Mouse (Mus musculus): ENCODE measurements around the gene Gpr18. TPM values are rescaled to one million over a fixed set of nuclear protein-coding genes. Genes with fewer than 3 reads are reported as not detected.

Gene Gpr18
- polyA plus RNA-seq, 1 experiment from 2014 or later = 0.20 TPM

DNA sequence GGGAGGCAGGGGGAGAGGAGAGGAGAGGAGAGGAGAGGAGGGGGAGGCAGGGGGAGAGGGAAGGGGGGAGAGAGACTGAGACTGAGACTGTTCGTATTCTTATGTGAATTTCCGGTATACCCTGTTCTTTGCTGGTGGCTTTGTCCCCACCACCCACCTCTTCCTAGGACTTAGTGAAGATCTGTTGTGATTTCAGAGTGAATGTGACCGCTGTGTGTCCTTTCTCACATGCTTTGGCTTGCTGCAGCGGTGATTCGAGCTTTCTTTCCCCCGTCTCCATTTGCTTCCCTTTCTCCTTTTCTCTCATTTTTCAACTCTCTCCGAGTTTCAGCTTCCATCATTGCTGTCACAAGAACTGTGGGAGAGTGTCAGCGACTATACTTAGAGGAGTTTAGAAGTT is 31.1 kb upstream of the Gpr18 start:
- Histone ChIP-seq H3K9ac (no peak overlapping the region), H3K36me3 (no peaks in the 10 kb centered on the region), H3K4me3 (no peak overlapping the region), H3K27me3 (replicated peaks) (no peaks in the 10 kb centered on the region), H3K4me1 (no peaks in the 10 kb centered on the region), H3K27ac (no peak overlapping the region), H3K9me3 (peaks cover 5% of the 10 kb centered on the region; the same call in 1 of the 2 replicates), H3K4me2 (replicated peaks) (no peak overlapping the region)
- no peak for ATAC-seq (ENCODE audit: low FRiP score, low read depth)
- 74% methylated on average over 8 of the region's 8 CpGs for WGBS

DNA sequence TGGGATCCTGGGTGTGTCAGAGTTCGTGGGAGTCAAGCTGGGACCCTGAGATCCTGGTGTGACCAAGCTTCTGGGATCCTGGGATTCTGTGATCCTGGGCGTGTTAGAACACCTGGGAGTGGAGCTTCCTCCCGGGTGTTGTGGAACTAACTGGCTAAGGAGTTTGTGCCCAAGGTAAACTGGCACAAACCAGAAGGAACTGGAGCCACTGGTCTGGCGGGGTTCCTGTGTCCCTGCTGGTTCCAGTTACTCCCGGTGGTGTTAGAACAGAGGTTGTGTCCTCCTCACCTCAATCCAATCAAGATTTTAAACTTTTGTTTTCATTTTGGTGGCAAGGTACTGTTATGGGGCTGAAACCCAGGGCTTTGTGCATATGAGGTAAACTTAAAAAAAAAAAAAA is 30.6 kb upstream of the Gpr18 start:
- no peaks in the 10 kb centered on the region for H3K27me3 ChIP-seq (replicated peaks)
- H3K27ac ChIP-seq = no peak overlapping the region
- H3K4me1 ChIP-seq = no peaks in the 10 kb centered on the region
- H3K4me3 ChIP-seq = no peak overlapping the region
- no peak overlapping the region for H3K4me2 ChIP-seq (replicated peaks)
- H3K9me3 ChIP-seq = peaks cover 5% of the 10 kb centered on the region; the same call in 1 of the 2 replicates
- no peak for ATAC-seq (ENCODE audit: low FRiP score, low read depth)
- WGBS = 87% methylated on average over 5 of the region's 5 CpGs
- no peak overlapping the region for H3K9ac ChIP-seq
- H3K36me3 ChIP-seq = no peaks in the 10 kb centered on the region

DNA sequence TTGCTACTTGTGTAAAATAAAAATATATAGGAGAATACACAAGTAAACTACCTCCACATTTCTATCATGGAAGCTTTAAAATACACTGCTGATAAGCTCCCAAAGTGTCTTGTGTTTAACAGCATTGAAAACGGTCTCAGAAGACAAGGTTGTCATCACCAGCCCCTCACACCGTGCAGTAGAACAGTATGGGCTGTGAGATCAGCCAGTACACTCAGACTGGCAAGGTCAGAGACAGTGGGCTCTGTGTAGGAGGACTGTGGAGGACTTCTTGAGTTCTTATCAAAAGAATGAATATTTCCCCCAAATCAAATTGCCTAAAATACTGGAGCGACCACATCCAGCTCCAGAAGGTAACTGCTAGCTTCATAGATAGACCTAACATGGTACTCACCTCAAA is 24.0 kb upstream of the Gpr18 start:
- Histone ChIP-seq H3K4me3 (no peak overlapping the region), H3K27ac (no peak overlapping the region), H3K36me3 (peaks cover 10% of the 10 kb centered on the region; the same call in 1 of the 2 replicates), H3K9ac (no peak overlapping the region), H3K4me1 (no peaks in the 10 kb centered on the region; the same call in 1 of the 2 replicates), H3K9me3 (peaks cover 14% of the 10 kb centered on the region; the same call in 1 of the 2 replicates), H3K27me3 (replicated peaks) (no peaks in the 10 kb centered on the region), H3K4me2 (replicated peaks) (no peak overlapping the region)
- no peak for ATAC-seq (ENCODE audit: low FRiP score, low read depth)
- WGBS = 94% methylated on average over 3 of the region's 3 CpGs

DNA sequence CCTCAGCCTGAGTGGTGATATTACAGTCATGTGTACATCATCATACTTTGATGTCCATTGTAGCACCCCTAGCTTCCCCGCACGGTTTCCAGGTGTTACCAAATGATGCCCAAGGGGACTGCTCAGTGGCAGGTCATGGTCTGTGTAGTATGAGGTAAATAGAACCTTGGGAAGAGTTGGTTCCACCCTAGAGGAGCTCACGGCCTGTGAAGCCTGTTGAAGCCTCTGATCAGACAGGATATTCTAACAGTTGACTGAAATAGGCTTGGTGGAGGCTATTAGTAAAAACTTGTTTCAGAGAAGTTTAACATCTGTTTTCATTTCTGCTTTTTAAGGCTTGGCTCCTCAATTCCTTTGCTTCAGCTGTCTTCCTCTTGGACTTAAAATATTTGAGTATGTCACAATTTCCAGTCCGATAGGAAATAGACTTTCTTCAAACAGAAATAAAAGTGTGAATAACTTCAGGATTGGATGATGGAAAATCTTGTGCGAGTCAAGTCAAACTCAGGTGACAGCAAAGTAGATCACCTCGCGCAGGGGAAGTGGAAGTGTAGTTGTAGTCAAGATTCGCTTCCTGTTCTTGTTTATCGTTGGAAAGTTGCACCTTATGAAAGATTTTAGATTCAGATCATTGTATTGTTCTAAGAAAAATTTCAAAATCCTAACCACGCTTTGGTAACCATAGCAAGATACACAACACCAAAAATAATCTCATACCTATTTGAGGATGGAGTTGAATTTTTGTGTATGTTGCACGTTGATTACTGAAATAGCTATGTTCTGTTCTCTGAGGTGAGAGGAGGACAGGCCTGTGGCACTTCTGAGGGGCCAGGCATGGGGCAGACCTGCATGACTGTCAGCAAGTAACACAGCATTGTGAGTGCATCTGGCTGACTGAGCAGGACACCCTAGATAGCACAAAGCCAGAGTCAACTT is 22.9 kb upstream of the Gpr18 start:
- Histone ChIP-seq H3K9ac (no peak overlapping the region), H3K4me1 (no peaks in the 10 kb centered on the region; the same call in 1 of the 2 replicates), H3K4me2 (replicated peaks) (no peak overlapping the region), H3K9me3 (peaks cover 10% of the 10 kb centered on the region; the same call in 1 of the 2 replicates), H3K36me3 (peaks cover 21% of the 10 kb centered on the region), H3K27ac (no peak overlapping the region), H3K27me3 (replicated peaks) (no peaks in the 10 kb centered on the region), H3K4me3 (no peak overlapping the region)
- no peak for ATAC-seq (ENCODE audit: low FRiP score, low read depth)
- 94% methylated on average over 11 of the region's 11 CpGs for WGBS

DNA sequence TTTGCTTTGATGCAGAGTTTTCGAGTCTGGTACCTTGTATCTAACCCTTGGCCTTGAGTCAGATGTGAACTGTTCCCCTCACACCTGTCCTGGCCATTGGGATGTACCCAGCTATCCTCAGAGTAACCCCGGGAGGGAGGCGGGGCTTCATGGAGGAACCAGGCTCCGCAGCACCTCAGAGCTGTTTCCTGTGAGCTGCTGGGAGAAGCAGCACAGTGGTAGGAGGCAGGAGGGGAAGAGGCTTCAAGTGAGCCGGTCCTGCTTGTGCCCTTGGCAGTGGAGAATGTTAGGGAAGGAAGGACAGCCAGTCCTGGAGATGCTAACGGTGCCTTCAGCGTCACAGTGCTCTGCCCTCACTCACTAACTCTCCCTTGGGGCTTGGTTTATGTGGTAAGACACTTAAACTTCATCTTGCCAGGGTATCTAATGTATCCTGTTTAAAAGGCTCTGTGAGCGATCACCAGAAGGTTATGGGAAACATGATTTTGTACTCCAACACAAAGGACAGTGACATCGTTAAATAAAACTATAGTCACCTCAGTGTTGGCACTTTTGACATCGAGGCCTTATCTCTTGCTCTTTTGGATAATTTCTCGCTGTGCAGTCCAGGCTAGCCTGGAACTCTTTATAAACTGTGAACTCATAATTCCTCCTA is 22.1 kb upstream of the Gpr18 start:
- H3K4me2 ChIP-seq (replicated peaks) = no peak overlapping the region
- peaks cover 21% of the 10 kb centered on the region for H3K36me3 ChIP-seq
- no peaks in the 10 kb centered on the region; the same call in 1 of the 2 replicates for H3K4me1 ChIP-seq
- no peak for ATAC-seq (ENCODE audit: low FRiP score, low read depth)
- no peak overlapping the region for H3K9ac ChIP-seq
- H3K27ac ChIP-seq = no peak overlapping the region
- 82% methylated on average over 11 of the region's 11 CpGs for WGBS
- H3K4me3 ChIP-seq = no peak overlapping the region
- H3K27me3 ChIP-seq (replicated peaks) = no peaks in the 10 kb centered on the region
- H3K9me3 ChIP-seq = peaks cover 10% of the 10 kb centered on the region; the same call in 1 of the 2 replicates

DNA sequence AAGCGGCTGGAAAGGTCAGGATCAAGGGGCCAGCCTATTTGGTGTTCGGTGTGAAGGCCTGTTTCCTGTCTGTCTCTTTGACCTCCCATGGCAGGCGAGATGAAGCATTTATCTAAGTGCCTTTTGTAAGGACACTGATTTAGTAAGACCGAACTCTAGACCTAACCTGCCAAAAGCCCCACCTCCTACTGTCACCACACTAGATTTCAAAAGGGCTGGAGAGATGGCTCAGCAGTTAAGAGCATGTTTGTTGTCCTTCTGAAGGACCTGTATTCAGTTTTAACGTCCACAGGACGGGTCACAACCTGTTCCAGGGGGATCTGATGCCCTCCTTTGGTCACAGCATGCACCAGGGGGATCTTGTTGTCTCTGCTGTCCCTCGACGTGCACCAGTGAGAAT is 21.3 kb upstream of the Gpr18 start:
- no peak overlapping the region for H3K4me3 ChIP-seq
- H3K4me1 ChIP-seq = no peaks in the 10 kb centered on the region; the same call in 1 of the 2 replicates
- H3K9me3 ChIP-seq = peaks cover 10% of the 10 kb centered on the region; the same call in 1 of the 2 replicates
- WGBS = 84% methylated on average over 8 of the region's 8 CpGs
- peaks cover 21% of the 10 kb centered on the region for H3K36me3 ChIP-seq
- H3K27ac ChIP-seq = no peak overlapping the region
- no peaks in the 10 kb centered on the region for H3K27me3 ChIP-seq (replicated peaks)
- H3K9ac ChIP-seq = no peak overlapping the region
- no peak overlapping the region for H3K4me2 ChIP-seq (replicated peaks)
- no peak for ATAC-seq (ENCODE audit: low FRiP score, low read depth)

DNA sequence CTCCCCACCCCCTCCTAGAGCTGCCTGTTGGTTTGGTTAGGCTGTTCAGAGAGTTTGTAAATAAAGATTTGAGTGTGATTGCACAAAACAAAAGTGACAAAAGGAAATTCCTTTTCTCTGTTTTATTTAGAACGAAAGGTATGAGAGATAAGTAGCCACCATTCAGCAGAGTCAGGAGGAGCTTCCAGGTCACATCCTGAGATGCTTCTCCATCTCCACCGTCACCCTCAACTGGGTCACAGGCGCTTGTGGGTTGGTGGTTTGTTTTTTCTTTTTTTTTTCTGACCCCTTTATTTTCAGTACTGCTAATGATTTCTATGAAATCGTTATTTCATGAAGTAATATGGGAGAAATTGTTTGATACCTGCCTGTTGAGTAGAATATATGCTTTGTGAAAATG is 20.8 kb upstream of the Gpr18 start:
- peaks cover 21% of the 10 kb centered on the region for H3K36me3 ChIP-seq
- 94% methylated on average over 4 of the region's 4 CpGs for WGBS
- H3K4me1 ChIP-seq = no peaks in the 10 kb centered on the region; the same call in none of the 2 replicates
- no peak for ATAC-seq (ENCODE audit: low FRiP score, low read depth)
- H3K27me3 ChIP-seq (replicated peaks) = no peaks in the 10 kb centered on the region
- no peak overlapping the region for H3K4me3 ChIP-seq
- peaks cover 10% of the 10 kb centered on the region; the same call in 1 of the 2 replicates for H3K9me3 ChIP-seq
- H3K9ac ChIP-seq = no peak overlapping the region
- no peak overlapping the region for H3K27ac ChIP-seq
- H3K4me2 ChIP-seq (replicated peaks) = no peak overlapping the region

DNA sequence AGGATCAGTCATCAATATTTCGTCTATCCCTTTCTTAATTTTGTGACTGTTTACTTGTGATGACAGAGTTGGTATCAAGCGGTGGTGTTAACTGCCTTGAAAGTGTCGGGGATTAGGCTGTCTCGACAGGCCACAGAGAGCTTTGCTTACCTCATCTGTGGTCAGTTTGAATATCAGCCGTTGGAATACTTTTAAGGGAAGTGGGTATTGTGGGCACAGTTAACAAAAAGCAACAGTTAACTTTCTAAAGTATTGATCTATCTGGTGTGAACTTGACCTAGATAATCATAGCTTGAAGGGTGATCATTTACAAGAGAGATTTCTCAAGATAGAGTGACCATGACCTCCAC is 19.0 kb upstream of the Gpr18 start:
- no peak for ATAC-seq (ENCODE audit: low FRiP score, low read depth)
- no peak overlapping the region for H3K4me2 ChIP-seq (replicated peaks)
- peaks cover 21% of the 10 kb centered on the region for H3K36me3 ChIP-seq
- H3K27ac ChIP-seq = no peak overlapping the region
- H3K9me3 ChIP-seq = peaks cover 10% of the 10 kb centered on the region; the same call in 1 of the 2 replicates
- no peak overlapping the region for H3K9ac ChIP-seq
- H3K4me3 ChIP-seq = no peak overlapping the region
- no peaks in the 10 kb centered on the region for H3K27me3 ChIP-seq (replicated peaks)
- 96% methylated on average over 5 of the region's 5 CpGs for WGBS
- H3K4me1 ChIP-seq = no peaks in the 10 kb centered on the region; the same call in none of the 2 replicates

DNA sequence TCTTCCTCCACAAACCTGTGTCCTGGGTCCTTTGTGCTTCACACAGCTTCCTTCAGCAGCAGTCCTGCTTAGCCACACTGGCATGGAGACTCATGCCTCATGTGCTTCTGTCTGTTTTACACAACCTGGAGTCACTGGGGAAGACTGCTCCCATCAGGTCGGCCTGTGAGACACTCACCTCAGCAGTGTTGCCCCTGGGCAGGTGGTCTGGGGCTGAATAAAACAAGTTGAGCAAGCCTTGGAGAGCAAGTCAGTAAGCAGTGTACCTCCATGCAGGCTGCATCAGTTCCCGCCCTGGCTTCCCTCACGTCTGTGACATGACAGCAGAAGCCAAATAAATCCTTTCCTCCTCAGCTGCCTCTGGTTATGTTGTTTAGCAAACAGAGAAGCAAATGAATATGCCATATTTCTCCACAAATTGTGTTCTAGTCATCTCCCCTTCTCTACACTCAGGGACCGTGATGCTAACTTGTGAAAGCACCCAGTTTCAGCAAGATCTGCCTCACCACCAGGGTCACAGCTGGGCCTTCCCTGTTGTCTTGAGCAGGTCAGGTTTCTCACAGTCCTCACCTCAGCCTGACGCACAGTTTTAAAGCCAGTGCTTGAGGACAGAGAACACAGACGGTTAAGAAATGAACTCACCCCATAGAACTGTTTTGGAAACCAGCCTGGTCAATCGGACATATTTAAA is 18.5 kb upstream of the Gpr18 start:
- no peak for ATAC-seq (ENCODE audit: low FRiP score, low read depth)
- no peaks in the 10 kb centered on the region; the same call in none of the 2 replicates for H3K4me1 ChIP-seq
- 92% methylated on average over 7 of the region's 7 CpGs for WGBS

DNA sequence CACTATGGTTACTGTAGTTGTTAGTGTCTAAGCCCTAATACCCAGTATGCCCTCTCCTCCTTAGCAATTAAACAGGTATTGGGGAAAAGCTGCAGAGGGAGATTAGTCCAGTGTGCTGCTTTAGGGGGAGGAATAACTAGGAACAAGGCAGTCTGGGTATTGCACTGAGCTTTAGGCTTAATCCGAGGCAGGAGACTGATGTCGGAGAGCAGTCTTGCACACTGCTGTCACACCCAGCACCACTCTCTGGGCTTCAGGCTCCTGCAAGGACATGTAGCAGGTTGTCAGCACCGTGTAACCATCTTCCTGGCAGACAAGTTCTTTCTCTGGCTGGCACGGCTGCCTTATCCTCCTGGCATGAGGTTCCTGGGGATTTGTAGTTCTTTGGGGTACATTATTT is 16.6 kb upstream of the Gpr18 start:
- no peak for ATAC-seq (ENCODE audit: low FRiP score, low read depth)
- H3K27ac ChIP-seq = no peak overlapping the region
- H3K4me2 ChIP-seq (replicated peaks) = no peak overlapping the region

More for the DNA sequence above, 18.5 kb upstream of the Gpr18 start:
- Histone ChIP-seq H3K27me3 (replicated peaks) (no peaks in the 10 kb centered on the region), H3K9ac (no peak overlapping the region), H3K4me2 (replicated peaks) (no peak overlapping the region), H3K9me3 (peaks cover 10% of the 10 kb centered on the region; the same call in 1 of the 2 replicates), H3K27ac (no peak overlapping the region), H3K4me3 (no peak overlapping the region), H3K36me3 (peaks cover 21% of the 10 kb centered on the region)

DNA sequence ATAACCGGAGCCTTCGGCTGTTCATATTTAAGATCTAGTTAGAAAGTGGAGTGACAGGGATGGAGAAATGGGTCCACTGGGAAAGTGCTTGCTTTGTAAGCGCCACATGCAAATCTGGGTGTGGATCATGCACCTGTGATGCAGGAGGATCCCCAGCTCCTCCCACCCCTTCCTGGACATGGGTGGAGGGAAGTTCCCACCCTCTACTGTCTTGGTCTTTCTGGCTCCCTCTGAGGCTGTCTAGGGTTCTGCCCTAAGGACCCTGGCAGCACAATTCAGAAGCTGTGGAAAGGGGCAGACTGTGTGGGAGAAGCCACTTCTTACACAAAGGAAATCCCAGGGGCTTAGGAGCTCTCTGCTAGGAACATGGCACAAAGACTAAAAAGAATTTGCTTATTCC is 16.0 kb upstream of the Gpr18 start:
- H3K9me3 ChIP-seq = peaks cover 10% of the 10 kb centered on the region; the same call in 1 of the 2 replicates
- H3K9ac ChIP-seq = 0 out of 2 replicates have a peak overlapping the region, but pooled peaks have one; percentile 22
- no peaks in the 10 kb centered on the region; the same call in 1 of the 2 replicates for H3K4me1 ChIP-seq
- no peak overlapping the region for H3K27ac ChIP-seq
- no peak overlapping the region for H3K4me2 ChIP-seq (replicated peaks)
- H3K36me3 ChIP-seq = peaks cover 21% of the 10 kb centered on the region
- WGBS = 97% methylated on average over 3 of the region's 3 CpGs
- no peak for ATAC-seq (ENCODE audit: low FRiP score, low read depth)
- H3K4me3 ChIP-seq = no peak overlapping the region
- H3K27me3 ChIP-seq (replicated peaks) = no peaks in the 10 kb centered on the region

More for the DNA sequence above, 16.6 kb upstream of the Gpr18 start:
- 92% methylated on average over 4 of the region's 4 CpGs for WGBS
- no peaks in the 10 kb centered on the region for H3K27me3 ChIP-seq (replicated peaks)
- no peaks in the 10 kb centered on the region; the same call in 1 of the 2 replicates for H3K4me1 ChIP-seq
- H3K9ac ChIP-seq = no peak overlapping the region
- H3K9me3 ChIP-seq = peaks cover 10% of the 10 kb centered on the region; the same call in 1 of the 2 replicates
- H3K4me3 ChIP-seq = no peak overlapping the region
- peaks cover 21% of the 10 kb centered on the region for H3K36me3 ChIP-seq

Measured in neural tube, embryonic 12.5 days (tissue).